Mouse (Mus musculus): ENCODE results near the gene Lonrf2.

The Lonrf2 gene

GRCm38 (mm10) chr1:38839944-38840343 lies 3.4 kb upstream of the Lonrf2 start:
- intact Hi-C loops (cut with DNase I) = no loop called here

GRCm38 (mm10) chr1:38835568-38836476 lies 689 bp downstream of the Lonrf2 start:
- intact Hi-C loops (cut with DNase I) = no loop called here

- intact Hi-C loops (cut with DNase I) = no loop called here
Measured at GRCm38 (mm10) chr1:38834899-38835298, 1.6 kb downstream of the Lonrf2 start.

- intact Hi-C loops (cut with DNase I) = no loop called here
Measured at GRCm38 (mm10) chr1:38824926-38825325, 11.6 kb downstream of the Lonrf2 start.

- intact Hi-C loops (cut with DNase I) = no loop called here
Measured at GRCm38 (mm10) chr1:38823851-38824250, 12.7 kb downstream of the Lonrf2 start.

GRCm38 (mm10) chr1:38819691-38820090 lies 16.8 kb downstream of the Lonrf2 start:
- intact Hi-C loops (cut with DNase I) = no loop called here

- intact Hi-C loops (cut with DNase I) = no loop called here
Measured at GRCm38 (mm10) chr1:38817671-38818070, 18.8 kb downstream of the Lonrf2 start.

GRCm38 (mm10) chr1:38817268-38817667 lies 19.2 kb downstream of the Lonrf2 start:
- intact Hi-C loops (cut with DNase I) = no loop called here

GRCm38 (mm10) chr1:38816306-38816705 lies 20.2 kb downstream of the Lonrf2 start:
- intact Hi-C loops (cut with DNase I) = no loop called here

- intact Hi-C loops (cut with DNase I) = no loop called here
Measured at GRCm38 (mm10) chr1:38807121-38807520, 29.4 kb downstream of the Lonrf2 start.

GRCm38 (mm10) chr1:38800402-38800801 lies 36.1 kb downstream of the Lonrf2 start:
- intact Hi-C loops (cut with DNase I) = no loop called here

- intact Hi-C loops (cut with DNase I) = no loop called here
Measured at GRCm38 (mm10) chr1:38799304-38799703, 37.2 kb downstream of the Lonrf2 start.

- intact Hi-C loops (cut with DNase I) = no loop called here
Measured at GRCm38 (mm10) chr1:38796936-38797335, 39.6 kb downstream of the Lonrf2 start.

GRCm38 (mm10) chr1:38795496-38795895 lies 41.0 kb downstream of the Lonrf2 start:
- intact Hi-C loops (cut with DNase I) = no loop called here

- intact Hi-C loops (cut with DNase I) = no loop called here
Measured at GRCm38 (mm10) chr1:38791016-38791810, 45.3 kb downstream of the Lonrf2 start.

- intact Hi-C loops (cut with DNase I) = loop anchor here (5.0 kb wide), 2 partner anchors 398 to 603 kb away; no protein-coding TSS in a partner anchor
Measured at GRCm38 (mm10) chr1:38789988-38790602, 46.4 kb downstream of the Lonrf2 start.

GRCm38 (mm10) chr1:38788904-38789303 lies 47.6 kb downstream of the Lonrf2 start:
- intact Hi-C loops (cut with DNase I) = loop anchor here (5.0 kb wide), 2 partner anchors 397 to 602 kb away; no protein-coding TSS in a partner anchor

GRCm38 (mm10) chr1:38787443-38787842 lies 49.1 kb downstream of the Lonrf2 start:
- intact Hi-C loops (cut with DNase I) = loop anchor here (5.0 kb wide), 2 partner anchors 395 to 600 kb away; no protein-coding TSS in a partner anchor

GRCm38 (mm10) chr1:38786358-38786757 lies 50.2 kb downstream of the Lonrf2 start:
- intact Hi-C loops (cut with DNase I) = loop anchor here (5.0 kb wide), 2 partner anchors 394 to 599 kb away; no protein-coding TSS in a partner anchor

- intact Hi-C loops (cut with DNase I) = no loop called here
Measured at GRCm38 (mm10) chr1:38778271-38778670, 58.2 kb downstream of the Lonrf2 start.

GRCm38 (mm10) chr1:38777500-38777899 lies 59.0 kb downstream of the Lonrf2 start:
- intact Hi-C loops (cut with DNase I) = no loop called here
